Mouse (Mus musculus) limb, embryonic 11.5 days (tissue): ENCODE results near the gene Rcc2. TPM values are rescaled to one million over a fixed set of nuclear protein-coding genes. Genes with fewer than 3 reads are reported as not detected.

ENCODE experiments used
- ATAC-seq: fragments of 200-750 bp; cut with Nextera tagmentation; 2 replicates; pipeline ENCODE4 v1.8.0; 2017; ENCODE audit warnings: low read depth; ENCODE audit not compliant: insufficient number of reproducible peaks, low FRiP score, low TSS enrichment
- DNase-seq: peaks from one replicate; pipeline ENCODE4 v3.0.0-alpha.2; 2015; ENCODE audit warnings: low spot score
- H3K27ac ChIP-seq: fragments of 300-500 bp; sonication (generic); replicated peaks from 2 replicates; pipeline ENCODE4 v1.5.1; 2014; ENCODE audit warnings: low read depth, mild to moderate bottlenecking, low read length
- H3K27me3 ChIP-seq: fragments of 300-500 bp; sonication (generic); 2 replicates; pipeline ENCODE4 v1.6.1; 2014; ENCODE audit warnings: mild to moderate bottlenecking, low read length, mixed read lengths; ENCODE audit not compliant: control insufficient read depth, insufficient read depth
- H3K36me3 ChIP-seq: fragments of 300-500 bp; sonication (generic); 2 replicates; pipeline ENCODE4 v1.6.1; 2014; ENCODE audit warnings: mild to moderate bottlenecking, low read length, moderate library complexity, mixed read lengths; ENCODE audit not compliant: control insufficient read depth, insufficient read depth
- H3K4me1 ChIP-seq: fragments of 300-500 bp; sonication (generic); 2 replicates; pipeline ENCODE4 v1.6.1; 2014; ENCODE audit warnings: low read length, mixed read lengths; ENCODE audit not compliant: control insufficient read depth, insufficient read depth
- H3K4me2 ChIP-seq: fragments of 300-500 bp; sonication (generic); 2 replicates; pipeline ENCODE4 v1.6.1; 2014; ENCODE audit warnings: low read depth, mild to moderate bottlenecking, moderate library complexity; ENCODE audit not compliant: severe bottlenecking
- H3K4me3 ChIP-seq: fragments of 300-500 bp; sonication (generic); 2 replicates; pipeline ENCODE4 v1.5.1; 2014; ENCODE audit warnings: low read depth, low read length
- H3K9ac ChIP-seq: fragments of 300-500 bp; sonication (generic); 2 replicates; pipeline ENCODE4 v1.6.1; 2014; ENCODE audit warnings: mild to moderate bottlenecking, low read length
- H3K9me3 ChIP-seq: fragments of 300-500 bp; sonication (generic); 2 replicates; pipeline ENCODE4 v1.6.1; 2016; ENCODE audit warnings: low read length; ENCODE audit not compliant: control insufficient read depth
- WGBS: fragments of 180-500 bp; shearing (Covaris S2); extraction: QIAGEN DNeasy Blood & Tissue Kit; methylation state at CpG from one replicate; pipeline ENCODE4 v1.1.7; 2014; 5-methylcytosine and 5-hydroxymethylcytosine counted together
- polyA plus RNA-seq: library from polyadenylated mRNA; unstranded; fragments of >200 nt; fragmentation: Nextera tagmentation; extraction: Ambion mirVana; gene quantifications from 2 replicates; pipeline ENCODE4 v1.2.1, GENCODE M21; 2014

The Rcc2 gene
- polyA plus RNA-seq, 1 experiment from 2014 or later = 87.2 TPM

- Histone ChIP-seq H3K4me3 (peak overlapping the region; percentile 82), H3K4me2 (peak overlapping the region; percentile 85), H3K27ac (peak overlapping the region; percentile 100), H3K36me3 (peaks cover 18% of the 10 kb centered on the region), H3K9me3 (no peaks in the 10 kb centered on the region), H3K4me1 (peaks cover 29% of the 10 kb centered on the region), H3K9ac (peak overlapping the region; percentile 100), H3K27me3 (no peaks in the 10 kb centered on the region)
- DNase-seq (peak; percentile 70), ATAC-seq (no peak)
- WGBS = under 1% methylated on average over 41 of the region's 107 CpGs
These were observed 1.6 kb downstream of the Rcc2 start for GRCm38 (mm10) chr4:140701716-140702561.

DNA sequence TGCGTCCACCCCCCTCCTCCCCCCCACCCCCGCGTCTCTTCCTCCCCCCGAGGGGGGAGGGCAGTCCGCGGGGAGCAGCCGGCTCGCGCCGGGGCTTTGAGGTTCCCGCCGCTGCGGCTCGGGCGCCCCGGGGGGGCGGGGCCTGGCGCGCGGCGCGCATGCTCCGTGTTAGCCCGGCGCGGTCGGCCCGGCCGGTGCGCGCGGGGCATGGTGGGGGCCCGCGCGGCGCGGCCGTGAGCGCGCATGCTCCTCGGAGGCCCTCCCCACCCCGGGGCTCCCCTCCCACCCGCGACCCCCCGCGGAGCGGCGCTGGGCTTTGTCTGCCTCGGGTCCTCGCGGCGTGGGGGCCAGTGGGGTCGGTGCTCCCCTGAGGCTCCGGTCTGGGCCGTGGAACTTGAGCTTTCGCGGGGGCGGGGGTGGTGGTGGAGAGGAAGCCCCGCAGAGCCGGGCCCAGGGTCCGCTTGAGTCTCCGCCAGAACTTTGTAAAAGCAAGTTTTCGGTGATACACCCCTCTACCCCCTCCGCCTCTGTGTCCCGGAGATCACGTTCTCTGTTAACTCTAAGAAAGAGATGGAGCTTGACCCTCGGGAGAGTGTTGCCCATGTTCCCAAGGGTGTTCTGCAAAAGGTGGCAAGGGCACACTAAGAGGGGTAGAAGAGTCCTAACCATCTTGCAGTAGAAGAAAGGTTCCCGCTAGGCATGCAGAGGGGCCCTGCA, 2.4 kb downstream of the Rcc2 start:
- Histone ChIP-seq H3K4me2 (peak overlapping the region; percentile 85), H3K9me3 (no peaks in the 10 kb centered on the region), H3K4me1 (peaks cover 32% of the 10 kb centered on the region), H3K9ac (peak overlapping the region; percentile 100), H3K4me3 (peak overlapping the region; percentile 82), H3K27me3 (no peaks in the 10 kb centered on the region), H3K27ac (peak overlapping the region; percentile 100), H3K36me3 (peaks cover 21% of the 10 kb centered on the region)
- peak; percentile 84 for DNase-seq
- WGBS = under 1% methylated on average over 43 of the region's 68 CpGs
- peak; percentile 56 for ATAC-seq

- ATAC-seq = no peak
- Histone ChIP-seq H3K27ac (peak overlapping the region; percentile 100), H3K9ac (peak overlapping the region; percentile 100), H3K4me2 (peak overlapping the region; percentile 85), H3K9me3 (no peaks in the 10 kb centered on the region), H3K4me1 (peaks cover 32% of the 10 kb centered on the region), H3K27me3 (no peaks in the 10 kb centered on the region), H3K4me3 (peak overlapping the region; percentile 82), H3K36me3 (peaks cover 28% of the 10 kb centered on the region)
- DNase-seq = no peak
- WGBS = 6% methylated on average over 8 of the region's 8 CpGs
These were observed 3.3 kb downstream of the Rcc2 start for GRCm38 (mm10) chr4:140703636-140704035.

DNA sequence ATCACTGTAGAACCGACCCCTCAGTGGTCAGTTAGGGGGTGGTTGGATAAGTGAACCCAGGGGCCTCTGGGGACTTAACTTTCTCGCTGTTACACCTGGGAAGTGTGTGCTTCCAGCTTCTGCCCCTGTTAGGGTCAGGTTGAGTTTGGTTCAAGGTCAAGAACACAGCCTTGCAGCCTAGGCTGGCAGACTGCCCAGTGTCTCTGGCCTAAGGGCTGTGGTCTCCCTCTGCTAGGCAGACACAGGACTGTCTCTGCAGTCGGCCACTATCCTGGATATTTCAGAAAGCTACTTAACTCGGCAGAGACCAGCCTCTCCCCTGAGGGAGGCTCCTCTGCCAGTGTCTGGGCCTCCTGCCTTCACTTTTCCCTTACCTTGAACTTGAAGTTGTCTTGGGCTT, 3.8 kb downstream of the Rcc2 start:
- peak overlapping the region; percentile 82 for H3K4me3 ChIP-seq
- peaks cover 31% of the 10 kb centered on the region for H3K36me3 ChIP-seq
- H3K27me3 ChIP-seq = no peaks in the 10 kb centered on the region
- peak overlapping the region; percentile 10; the same call in 1 of the 2 replicates for H3K27ac ChIP-seq
- H3K9ac ChIP-seq = peak overlapping the region; percentile 100; the same call in 1 of the 2 replicates
- no peak for DNase-seq
- no peaks in the 10 kb centered on the region for H3K9me3 ChIP-seq
- WGBS = 61% methylated on average over 4 of the region's 4 CpGs
- ATAC-seq = no peak
- H3K4me2 ChIP-seq = peak overlapping the region; percentile 85
- H3K4me1 ChIP-seq = peaks cover 32% of the 10 kb centered on the region

DNA sequence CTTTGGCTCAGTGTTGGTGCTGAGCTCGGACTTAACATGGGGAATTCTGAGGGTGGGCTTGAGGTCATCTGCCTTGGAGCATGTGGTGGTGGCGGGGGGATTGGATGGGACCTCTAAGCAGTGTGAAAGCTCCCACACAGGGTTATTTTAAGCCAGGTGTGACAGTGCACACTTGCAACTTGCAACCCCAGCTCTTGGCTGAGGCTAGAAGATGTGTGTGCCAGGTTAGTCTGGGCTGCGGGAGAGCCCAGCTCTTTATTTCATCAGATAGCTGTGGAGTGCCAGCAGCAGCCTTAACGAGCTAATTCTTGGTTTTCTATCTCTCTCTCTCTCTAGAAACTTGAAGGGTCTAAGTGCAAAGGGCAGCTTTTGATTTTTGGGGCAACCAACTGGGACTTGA, 7.3 kb downstream of the Rcc2 start:
- Histone ChIP-seq H3K4me3 (no peak overlapping the region), H3K9me3 (no peaks in the 10 kb centered on the region), H3K27me3 (no peaks in the 10 kb centered on the region), H3K9ac (no peak overlapping the region), H3K27ac (no peak overlapping the region), H3K4me1 (peaks cover 15% of the 10 kb centered on the region), H3K36me3 (peaks cover 51% of the 10 kb centered on the region), H3K4me2 (no peak overlapping the region)
- no peak for DNase-seq
- 85% methylated on average over 4 of the region's 4 CpGs for WGBS
- ATAC-seq = no peak

DNA sequence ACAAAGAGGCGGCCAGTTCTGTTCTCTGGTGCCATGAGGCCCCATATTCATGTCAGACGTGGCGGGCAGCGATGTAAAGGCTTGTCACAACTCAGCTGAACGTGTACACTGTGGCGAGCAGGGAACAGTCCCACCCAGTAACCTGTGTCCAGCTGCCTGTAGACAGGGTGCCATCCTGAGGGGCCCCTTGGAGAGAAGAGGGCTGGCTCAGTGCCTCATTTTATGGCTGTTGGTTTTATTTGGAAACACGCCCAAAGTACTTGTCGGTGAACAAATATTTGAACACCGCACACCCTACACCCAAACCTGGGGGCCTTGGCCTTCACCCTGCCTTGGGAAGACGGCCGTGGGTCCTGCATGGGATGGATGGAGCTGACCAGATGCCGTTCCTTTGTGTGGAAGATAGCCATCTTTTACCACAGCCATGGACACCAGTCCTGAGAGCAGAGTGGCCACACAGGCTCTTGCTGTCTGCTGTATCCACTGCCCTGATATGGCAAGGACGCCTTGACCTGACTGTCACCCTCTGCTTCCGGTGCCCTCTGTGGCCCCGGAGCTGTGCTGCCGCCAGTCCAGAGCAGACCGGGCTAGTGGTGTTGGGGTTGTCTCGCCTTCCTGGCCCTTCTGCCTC, 8.1 kb downstream of the Rcc2 start:
- no peaks in the 10 kb centered on the region for H3K9me3 ChIP-seq
- H3K9ac ChIP-seq = no peak overlapping the region
- peaks cover 14% of the 10 kb centered on the region for H3K4me1 ChIP-seq
- H3K36me3 ChIP-seq = peaks cover 59% of the 10 kb centered on the region
- DNase-seq (no peak), ATAC-seq (no peak)
- 88% methylated on average over 18 of the region's 18 CpGs for WGBS
- no peak overlapping the region for H3K4me3 ChIP-seq
- no peak overlapping the region for H3K27ac ChIP-seq
- H3K4me2 ChIP-seq = no peak overlapping the region
- no peaks in the 10 kb centered on the region for H3K27me3 ChIP-seq

DNA sequence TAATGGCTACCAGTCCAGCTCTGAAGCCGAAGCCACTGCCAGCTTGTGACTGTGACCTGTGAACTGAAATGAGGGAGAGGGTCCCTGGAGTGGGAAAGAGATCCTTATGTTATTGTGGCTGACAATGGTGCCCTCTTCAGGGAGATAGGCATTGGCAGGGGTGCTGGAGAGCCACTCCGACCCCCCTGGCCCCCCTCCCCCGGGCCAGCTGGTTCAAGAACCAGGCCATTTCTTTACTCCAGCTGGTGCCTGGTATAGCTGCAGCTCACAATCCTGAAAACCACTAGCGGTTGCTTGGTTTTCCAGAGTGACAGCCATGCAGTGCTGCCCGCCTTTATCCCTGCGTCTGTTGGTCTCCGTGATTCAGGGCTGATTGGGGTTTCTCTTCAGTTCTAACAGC, 8.8 kb downstream of the Rcc2 start:
- ATAC-seq = no peak
- Histone ChIP-seq H3K9ac (no peak overlapping the region; the same call in 1 of the 2 replicates), H3K4me2 (no peak overlapping the region)

DNA sequence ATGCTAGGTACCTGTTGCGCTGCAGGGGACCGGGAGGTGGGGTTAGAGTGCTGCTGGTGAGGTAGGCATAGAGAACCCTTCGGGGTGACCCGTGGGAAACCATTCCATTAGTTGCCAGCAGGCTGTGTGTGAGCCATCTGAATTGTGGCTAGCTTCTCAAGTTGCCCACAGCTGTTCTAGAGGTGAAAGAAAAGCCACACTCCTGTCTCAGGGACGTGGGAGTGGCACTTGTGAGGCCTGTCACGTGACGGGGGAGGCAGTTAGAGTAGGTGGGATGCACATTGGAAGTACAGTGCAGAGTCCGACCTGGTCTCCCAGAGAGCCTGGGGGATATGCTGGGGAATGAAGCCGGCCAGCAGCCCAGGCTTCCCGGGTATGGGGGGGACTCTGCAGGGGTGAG, 9.3 kb downstream of the Rcc2 start:
- Histone ChIP-seq H3K4me3 (no peak overlapping the region), H3K27ac (no peak overlapping the region), H3K4me2 (no peak overlapping the region), H3K4me1 (peaks cover 2% of the 10 kb centered on the region; the same call in 1 of the 2 replicates), H3K27me3 (no peaks in the 10 kb centered on the region), H3K9ac (no peak overlapping the region; the same call in 1 of the 2 replicates), H3K9me3 (no peaks in the 10 kb centered on the region), H3K36me3 (peaks cover 65% of the 10 kb centered on the region)
- ATAC-seq = no peak
- 83% methylated on average over 10 of the region's 10 CpGs for WGBS
- no peak for DNase-seq

More for the DNA sequence above, 8.8 kb downstream of the Rcc2 start:
- Histone ChIP-seq H3K27me3 (no peaks in the 10 kb centered on the region), H3K36me3 (peaks cover 64% of the 10 kb centered on the region), H3K4me1 (peaks cover 7% of the 10 kb centered on the region), H3K4me3 (no peak overlapping the region), H3K27ac (no peak overlapping the region), H3K9me3 (no peaks in the 10 kb centered on the region)
- 94% methylated on average over 7 of the region's 7 CpGs for WGBS
- no peak for DNase-seq
